Mouse (Mus musculus) layer of hippocampus, postnatal 14 days (tissue): ENCODE data around the gene Ormdl2. TPM values are rescaled to one million over a fixed set of nuclear protein-coding genes. Genes with fewer than 3 reads are reported as not detected.

Experiments
- DNase-seq, 2 experiments: peaks; one replicate each; pipeline ENCODE4 v3.0.0; 2021 to 2022; ENCODE audit warnings: low spot score in 2 of 2, mixed read lengths in 1 of 2
- total RNA-seq, 2 experiments: library from RNA; stranded (reverse); gene quantifications; 2 replicates each; pipeline ENCODE4 v1.2.3; 2021

The Ormdl2 gene
- total RNA-seq, 2 experiments from 2014 or later, result 7.4 to 10.4 TPM

DNA sequence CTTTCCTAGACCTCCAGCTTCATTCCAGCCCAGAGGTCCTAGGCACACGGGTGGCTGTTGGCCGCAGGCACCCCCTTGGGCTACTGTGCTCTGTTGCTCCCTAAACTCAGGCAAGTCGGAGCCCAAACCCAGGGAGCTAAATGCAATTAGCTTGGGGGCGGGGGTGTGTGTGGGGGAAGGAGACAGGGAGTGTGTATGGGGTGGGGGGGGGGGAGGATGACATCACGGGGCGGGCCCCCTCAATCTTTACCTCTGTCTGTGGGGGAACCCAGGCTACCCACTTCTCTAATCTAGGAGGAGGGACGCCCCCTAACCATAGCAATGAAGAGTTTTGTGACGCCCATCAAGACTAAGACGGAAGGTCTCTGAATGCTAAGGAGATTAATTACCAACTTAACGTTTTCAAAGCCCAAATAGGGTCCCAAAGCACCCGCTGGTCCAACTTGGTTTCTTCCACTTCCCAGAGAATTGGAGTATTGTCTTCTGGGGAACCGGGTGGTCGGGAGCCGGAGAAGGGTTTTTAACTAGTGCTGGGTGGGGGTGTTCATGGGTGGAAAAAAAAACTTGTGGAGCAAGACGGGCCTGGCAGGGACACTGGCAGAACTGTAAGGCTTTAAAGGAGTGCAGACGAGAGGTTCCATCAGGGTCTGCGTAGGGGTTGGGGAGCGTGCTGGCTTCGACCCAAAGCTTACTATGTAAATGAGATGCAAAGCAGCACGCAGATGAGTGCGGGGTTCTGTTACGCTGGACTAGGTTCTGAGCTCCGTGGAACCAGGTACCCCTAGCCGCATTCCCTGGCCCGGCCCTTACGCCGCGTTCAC is 17.0 kb downstream of the Ormdl2 start, which contains the start of gene Tmem198b:
Gene Tmem198b (minus strand): TSS at position 100 of the 821 bp plus-strand sequence.
- peak; percentile 87 to 89 for DNase-seq

DNA sequence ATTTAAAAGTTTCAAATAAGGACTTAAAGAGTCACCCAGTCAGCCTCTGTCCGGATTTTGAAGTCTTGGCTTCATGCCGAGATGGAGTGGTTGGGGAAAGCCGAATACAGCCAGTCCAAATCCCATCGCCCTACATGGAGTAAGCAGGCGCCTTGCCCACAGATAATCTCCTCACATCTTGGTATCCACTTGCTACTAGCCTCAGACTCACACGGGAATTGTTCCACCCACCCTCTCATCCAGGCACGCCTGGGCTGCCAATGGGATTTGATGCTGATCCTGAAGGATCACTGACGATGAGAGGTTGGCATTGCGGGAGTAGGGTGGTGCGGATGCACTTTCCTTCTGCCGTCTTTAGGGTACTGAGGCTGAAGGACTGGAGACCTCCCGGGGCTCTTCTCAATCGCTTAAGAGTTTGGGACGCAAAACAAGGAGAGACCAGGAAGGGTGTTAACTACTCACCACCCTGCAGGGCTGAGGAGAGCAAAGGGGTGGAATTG is 17.6 kb downstream of the Ormdl2 start, which contains the start of gene Dnajc14:
Gene Dnajc14 (plus strand): TSS at position 292 of the 500 bp plus-strand sequence.
- DNase-seq, result peak; percentile 74 to 77

DNA sequence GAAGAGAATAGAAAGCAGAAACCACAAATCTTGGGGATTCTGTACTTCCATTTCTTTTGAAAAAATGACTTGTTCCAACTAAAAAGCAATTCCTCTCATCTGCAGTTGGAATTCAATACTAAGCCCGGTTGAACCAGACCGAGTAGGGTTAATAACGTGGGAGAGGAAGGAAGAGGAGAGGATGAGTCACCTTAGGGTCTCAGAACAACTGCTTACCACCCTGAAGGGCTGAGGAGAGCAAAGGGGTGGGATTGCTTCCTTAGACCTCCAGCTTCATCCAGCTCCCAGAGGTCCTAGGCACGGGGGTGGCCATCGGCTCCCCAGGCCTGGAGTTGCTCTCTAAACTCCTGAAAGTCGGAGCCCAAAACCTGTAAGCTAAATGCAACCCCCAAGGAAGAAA is 18.1 kb downstream of the Ormdl2 start:
- no peak for DNase-seq

DNA sequence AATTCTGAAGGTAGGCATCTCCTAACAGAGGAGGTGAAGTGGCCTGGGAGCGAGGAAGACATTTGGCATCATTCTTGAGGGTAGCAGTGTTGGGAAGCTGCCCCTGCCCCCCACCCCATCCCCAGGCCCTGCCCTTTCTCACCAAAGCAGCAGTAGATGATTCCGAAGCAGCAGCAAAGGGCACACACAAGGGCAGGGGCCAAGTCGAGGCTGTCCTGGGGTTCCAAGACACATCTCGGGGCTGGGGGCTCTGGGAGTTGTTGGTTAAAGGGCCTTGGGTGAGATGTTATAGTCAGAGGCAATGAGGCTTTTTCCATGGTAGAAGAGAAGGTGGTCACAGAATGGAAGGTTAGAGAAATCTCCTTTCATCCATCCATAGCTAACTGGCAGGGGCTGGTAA is 18.5 kb downstream of the Ormdl2 start:
- DNase-seq, result no peak

DNA sequence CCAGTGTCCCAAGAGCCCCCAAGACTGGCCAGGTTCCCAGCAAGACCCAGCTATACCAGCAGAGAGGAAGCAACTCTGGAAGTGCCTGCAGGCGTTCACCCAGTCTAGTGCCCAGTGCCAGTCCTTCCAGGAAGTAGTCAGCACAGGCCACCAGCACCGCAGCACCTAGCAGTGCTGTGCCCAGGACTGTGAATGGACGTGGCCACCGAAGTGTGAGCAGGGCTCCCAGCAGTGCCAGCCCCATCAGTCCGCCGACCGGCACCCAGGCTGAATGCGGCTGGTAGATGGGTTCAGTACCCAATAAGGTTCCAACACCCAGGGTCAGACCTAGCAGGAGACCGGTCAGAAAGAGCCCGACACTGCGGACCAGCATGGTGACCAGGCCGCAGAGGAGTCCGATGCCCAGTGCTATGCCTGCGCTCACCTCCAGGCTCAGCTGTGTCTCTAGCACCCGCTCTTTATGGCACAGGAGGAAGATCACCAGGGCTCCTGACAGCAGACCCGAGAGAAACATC is 19.4 kb downstream of the Ormdl2 start:
- no peak for DNase-seq

DNA sequence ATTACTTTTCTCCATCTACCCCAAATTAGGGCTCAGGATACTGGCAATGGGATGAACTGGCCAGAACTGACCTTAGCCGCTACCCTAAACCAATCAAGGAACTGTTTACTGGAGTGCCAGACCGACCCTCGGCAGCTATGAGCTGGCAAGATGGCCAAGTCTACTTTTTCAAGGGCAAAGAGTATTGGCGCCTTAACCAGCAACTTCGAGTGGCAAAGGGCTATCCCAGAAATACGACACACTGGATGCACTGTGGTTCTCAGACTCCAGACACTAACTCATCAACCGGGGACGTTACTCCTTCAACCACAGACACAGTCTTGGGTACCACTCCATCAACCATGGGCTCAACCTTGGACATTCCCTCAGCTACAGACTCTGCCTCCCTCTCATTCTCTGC is 22.8 kb downstream of the Ormdl2 start:
- DNase-seq, result no peak

DNA sequence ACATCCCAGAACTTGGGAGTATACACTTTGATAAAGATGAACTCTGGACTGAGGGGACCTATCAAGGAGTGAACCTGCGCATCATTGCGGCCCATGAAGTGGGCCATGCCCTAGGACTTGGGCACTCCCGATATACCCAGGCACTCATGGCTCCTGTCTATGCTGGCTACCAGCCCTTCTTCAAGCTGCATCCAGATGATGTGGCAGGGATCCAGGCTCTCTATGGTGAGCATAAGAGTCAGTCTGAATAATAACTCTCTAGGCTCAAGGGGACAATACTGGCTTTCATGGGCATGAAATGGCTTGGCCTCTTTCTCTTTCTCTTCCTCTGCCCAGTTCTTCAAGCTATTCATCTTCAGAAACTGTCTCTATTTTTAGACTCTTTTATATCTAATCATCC is 25.9 kb downstream of the Ormdl2 start:
- no peak for DNase-seq

DNA sequence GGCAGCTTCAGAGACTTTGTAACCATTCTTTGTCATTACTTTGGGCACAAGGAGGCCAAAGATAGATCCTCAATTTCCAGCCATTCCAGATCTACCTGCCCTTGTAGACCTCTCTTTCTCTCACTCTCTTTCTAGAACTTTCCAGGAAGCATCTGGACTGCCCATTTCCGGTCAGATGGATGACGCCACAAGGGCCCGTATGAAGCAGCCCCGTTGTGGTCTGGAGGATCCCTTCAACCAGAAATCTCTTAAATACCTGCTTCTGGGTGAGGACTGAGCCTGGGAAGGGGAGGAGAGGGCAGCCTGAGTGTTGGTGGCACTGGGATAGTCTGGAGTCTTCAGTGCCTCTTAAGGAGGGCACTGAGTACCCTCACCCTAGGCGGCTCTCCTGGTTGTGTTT is 27.1 kb downstream of the Ormdl2 start:
- DNase-seq, result no peak

DNA sequence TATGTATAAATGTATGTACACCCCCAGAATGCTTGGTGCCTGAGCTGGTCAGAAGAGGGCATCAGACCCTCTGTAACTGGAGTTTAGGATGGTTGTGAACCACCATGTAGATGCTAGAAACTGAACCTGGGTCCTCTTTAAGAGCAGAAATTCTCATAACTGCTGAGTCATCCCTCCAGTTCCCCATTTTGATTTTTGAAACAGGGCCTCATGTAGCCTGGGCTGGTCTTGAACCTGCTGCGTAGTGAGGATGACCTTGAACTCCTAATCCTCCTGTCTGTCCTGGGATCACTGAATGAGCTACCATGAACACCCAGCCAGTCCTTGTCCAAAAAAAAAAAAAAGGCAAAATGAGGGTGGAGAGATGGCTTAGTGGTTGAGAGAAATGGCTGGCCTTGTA is 28.2 kb downstream of the Ormdl2 start:
- no peak for DNase-seq

DNA sequence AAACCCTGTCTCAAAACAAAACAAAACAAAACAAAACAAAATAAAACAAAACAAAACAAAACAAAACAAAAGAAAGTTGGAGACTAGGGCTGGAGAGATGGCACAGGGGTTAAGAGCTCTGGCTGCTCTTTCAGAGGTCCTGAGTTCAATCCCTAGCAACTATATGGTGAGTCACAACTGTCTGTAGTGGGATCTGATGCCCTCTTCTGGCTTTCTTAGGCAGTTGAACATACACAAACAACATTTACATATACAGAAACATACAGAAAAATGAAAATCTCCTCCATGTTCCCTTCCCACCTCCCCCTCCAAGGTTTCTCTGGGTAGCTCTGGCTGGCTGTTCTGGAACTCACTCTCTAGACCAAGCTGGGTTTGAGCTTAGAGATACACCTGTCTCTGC is 29.4 kb downstream of the Ormdl2 start:
- DNase-seq, result no peak

DNA sequence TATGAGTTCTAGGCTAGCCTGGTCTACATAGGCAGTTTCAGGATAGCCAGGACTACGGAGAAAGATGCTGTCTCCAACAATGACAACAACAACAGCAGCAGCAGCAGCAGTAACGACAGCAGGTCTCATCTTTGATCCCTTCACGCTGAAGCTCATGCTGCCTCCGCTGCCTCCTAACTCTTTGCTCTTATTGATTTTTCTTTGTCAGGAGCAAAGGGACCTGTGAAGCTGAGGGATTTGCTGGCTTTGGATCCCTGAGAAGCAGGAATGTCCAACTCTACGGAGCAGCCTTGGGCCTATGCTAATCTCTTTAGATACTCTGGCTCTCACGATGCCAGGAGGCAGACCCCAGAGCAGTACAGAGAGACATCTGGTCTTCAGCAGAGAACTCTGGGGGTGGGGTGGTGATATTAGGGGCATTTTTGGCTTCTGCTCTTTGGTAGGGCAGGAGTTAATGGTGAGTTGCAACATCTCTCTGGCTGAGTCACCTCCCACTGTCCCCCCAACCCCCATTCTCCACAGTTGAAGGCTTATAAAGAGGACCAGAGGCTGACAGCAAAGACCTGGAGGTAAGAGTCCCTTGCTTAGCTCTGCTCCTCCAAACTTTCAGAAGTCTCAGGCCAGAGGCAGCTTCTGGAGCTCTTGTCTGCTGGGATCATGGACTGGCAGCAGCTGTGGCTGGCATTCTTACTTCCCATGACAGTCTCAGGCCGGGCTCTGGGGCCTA is 30.9 kb downstream of the Ormdl2 start, which contains the start of gene Mmp19:
Gene Mmp19 (plus strand): TSS at position 513 of the 727 bp plus-strand sequence.
- no peak for DNase-seq

DNA sequence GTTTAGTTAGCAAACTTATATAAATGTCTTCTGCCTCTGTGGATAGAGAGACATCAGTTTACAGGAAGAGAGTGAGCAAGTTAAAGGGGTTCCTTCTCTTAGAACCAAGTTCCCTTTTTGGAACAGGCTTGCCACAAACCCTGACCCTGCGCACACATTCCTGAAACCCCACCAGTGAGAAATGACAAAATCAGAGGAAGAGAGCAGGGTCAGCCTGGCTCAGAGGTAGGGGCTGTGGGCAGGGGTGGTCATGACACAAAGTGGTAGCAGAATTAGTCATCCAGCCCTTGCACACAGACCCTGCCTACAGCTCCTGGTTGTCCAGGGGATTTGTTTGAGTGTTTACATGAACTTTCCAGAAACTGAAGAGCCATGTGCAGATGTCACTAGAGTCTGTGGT is 41.2 kb downstream of the Ormdl2 start:
- DNase-seq, result no peak

DNA sequence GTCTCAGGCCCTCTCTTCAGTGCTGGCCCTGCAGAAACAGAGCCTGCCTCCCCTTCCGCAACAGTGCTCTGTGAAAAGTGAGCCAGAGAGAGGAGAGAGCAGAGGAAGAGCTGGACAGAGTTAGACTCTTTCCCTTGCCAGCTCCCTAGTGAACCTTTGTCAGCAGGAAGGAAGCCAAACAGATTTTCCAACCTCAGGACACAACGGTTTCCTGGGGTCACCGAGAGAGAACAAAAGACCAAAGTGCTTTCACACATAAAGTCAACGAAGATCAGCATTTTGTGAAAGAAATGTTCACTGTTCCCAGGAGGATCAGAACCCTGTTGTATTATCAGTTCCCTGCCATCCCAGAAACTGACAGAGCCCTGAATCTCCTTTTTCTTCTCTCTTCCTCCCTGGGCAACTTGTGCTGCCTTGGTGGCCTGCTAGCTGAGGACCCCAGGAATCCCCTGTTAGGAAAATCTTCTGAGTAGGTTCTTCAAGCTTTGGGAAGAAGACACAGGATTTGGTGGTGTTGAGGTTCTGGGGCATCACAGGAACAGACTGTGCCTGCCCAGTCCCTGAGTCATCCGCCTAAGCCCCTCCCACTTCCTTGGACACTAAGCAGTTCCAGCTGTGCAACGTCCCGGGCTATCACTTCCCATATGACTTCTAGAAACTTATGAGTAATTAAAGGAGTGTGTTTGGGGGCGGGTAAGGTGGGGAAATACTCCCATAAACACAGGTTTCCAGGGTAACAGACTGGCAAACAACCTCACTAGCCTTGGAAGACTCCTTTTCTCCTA is 42.2 kb downstream of the Ormdl2 start:
- no peak for DNase-seq

DNA sequence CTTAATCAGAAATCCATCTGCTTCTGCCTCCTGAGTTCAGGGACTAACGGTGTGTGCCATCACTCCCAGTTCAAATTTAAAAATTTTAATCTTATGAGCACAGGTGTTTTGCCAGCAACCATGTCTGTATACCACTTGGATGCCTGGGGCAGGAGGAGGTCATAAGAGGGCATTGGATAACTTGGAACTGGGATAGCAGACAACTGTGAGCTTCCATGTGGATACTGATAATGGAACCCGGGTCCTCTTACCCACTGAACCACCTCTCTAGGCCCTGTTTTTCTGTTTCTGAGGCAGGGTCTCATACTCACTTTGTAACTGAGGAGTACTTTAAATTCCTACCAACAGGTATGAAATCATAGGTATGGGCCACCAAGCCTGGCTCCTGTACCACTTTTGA is 43.0 kb downstream of the Ormdl2 start:
- no peak for DNase-seq

DNA sequence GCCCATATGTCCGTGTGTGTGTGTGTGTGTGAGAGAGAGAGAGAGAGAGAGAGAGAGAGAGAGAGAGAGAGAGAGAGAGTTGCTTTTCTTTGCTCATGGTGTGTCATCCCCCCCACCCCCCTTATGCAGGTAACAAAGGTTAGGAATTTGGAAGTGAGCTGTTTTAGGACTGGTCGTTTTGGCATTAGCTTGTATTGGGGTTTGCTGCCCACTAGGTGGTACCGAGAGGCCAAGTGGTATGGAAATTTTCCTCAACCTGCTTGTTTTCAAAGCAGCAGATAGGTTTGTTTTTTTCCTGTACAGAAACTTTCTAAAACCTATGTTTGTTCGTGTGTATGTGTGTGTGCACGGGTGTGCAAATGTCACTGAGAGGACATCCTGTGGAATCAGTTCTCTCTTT is 47.8 kb downstream of the Ormdl2 start:
- DNase-seq, result no peak

DNA sequence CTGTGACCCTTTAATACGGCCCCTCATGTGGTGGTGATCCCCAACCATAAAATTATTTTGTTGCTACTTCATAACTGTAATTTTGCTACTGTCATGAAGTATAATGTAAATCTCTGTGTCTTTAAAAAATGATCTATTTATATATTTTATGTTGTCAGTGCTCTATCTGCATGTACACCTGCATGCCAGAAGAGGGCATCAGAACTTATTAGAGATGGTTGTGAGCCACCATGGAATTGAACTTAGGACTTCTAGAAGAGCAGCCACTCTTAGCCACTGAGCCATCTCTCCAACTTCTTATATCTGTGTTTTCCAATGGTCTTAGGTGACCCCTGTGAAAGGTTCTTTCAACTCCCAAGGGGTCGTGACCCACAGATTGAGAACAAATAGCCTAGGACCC is 48.5 kb downstream of the Ormdl2 start:
- DNase-seq, result no peak

Other genes starting within 250 kb of the Ormdl2 start
- gene Erbb3, start 232.0 kb downstream of the Ormdl2 start, total RNA-seq, result 1 to 10 TPM; 5.6 to 6.5 TPM
- gene Rps26, start 194.9 kb downstream of the Ormdl2 start, total RNA-seq, result 100 to 1,000 TPM; 329 to 373 TPM
- gene Ikzf4, start 175.7 kb downstream of the Ormdl2 start, total RNA-seq, result 10 to 100 TPM; 12.9 to 13.7 TPM
- gene Suox, start 147.6 kb downstream of the Ormdl2 start, total RNA-seq, result 10 to 100 TPM; 12.2 to 12.6 TPM
- 100 to 1,000 TPM; 127 to 133 TPM for gene Rab5b, start 125.4 kb downstream of the Ormdl2 start, total RNA-seq
- gene Pmel, start 117.5 kb downstream of the Ormdl2 start, total RNA-seq, result 1 to 10 TPM; 1.5 to 1.6 TPM
- 1 to 10 TPM; 6.1 to 9.3 TPM for gene Cdk2, start 116.6 kb downstream of the Ormdl2 start, total RNA-seq
- gene Dgka, start 76.8 kb downstream of the Ormdl2 start, total RNA-seq, result 10 to 100 TPM; 10.4 to 10.5 TPM
- 10 to 100 TPM; 30.2 to 31.0 TPM for gene Pym1, start 73.8 kb downstream of the Ormdl2 start, total RNA-seq
- 1 to 10 TPM in 1 of 2 experiments, under 1 TPM in 1; 0.83 to 1.2 TPM for gene Mmp19, start 30.7 kb downstream of the Ormdl2 start, total RNA-seq
- 10 to 100 TPM; 63.7 to 67.1 TPM for gene Dnajc14, start 17.6 kb downstream of the Ormdl2 start, total RNA-seq
- 10 to 100 TPM; 12.6 to 13.1 TPM for gene Tmem198b, start 17.3 kb downstream of the Ormdl2 start, total RNA-seq
- 10 to 100 TPM; 35.5 to 42.2 TPM for gene Sarnp, start 4.3 kb downstream of the Ormdl2 start, total RNA-seq
- 10 to 100 TPM; 23.3 to 26.4 TPM for gene Gdf11, start 70.1 kb upstream of the Ormdl2 start, total RNA-seq
- 10 to 100 TPM; 76.7 to 86.1 TPM for gene Cd63, start 79.3 kb upstream of the Ormdl2 start, total RNA-seq
- gene Rdh5, start 101.2 kb upstream of the Ormdl2 start, total RNA-seq, result 1 to 10 TPM; 8.1 to 8.8 TPM
- gene Bloc1s1, start 102.4 kb upstream of the Ormdl2 start, total RNA-seq, result 10 to 100 TPM; 96.9 to 98.1 TPM
- gene Itga7, start 112.2 kb upstream of the Ormdl2 start, total RNA-seq, result 10 to 100 TPM; 28.1 to 28.5 TPM
- not detected for gene Mettl7b, start 139.3 kb upstream of the Ormdl2 start, total RNA-seq
- not detected for gene Olfr9, start 167.8 kb upstream of the Ormdl2 start, total RNA-seq
- gene Olfr763, start 189.1 kb upstream of the Ormdl2 start, total RNA-seq, result not detected
- not detected for gene Olfr764-ps1, start 218.3 kb upstream of the Ormdl2 start, total RNA-seq
- gene Olfr765, start 228.4 kb upstream of the Ormdl2 start, total RNA-seq, result not detected
- gene Olfr766-ps1, start 247.3 kb upstream of the Ormdl2 start, total RNA-seq, result not detected